Mouse (Mus musculus) liver, adult 2 months (tissue): ENCODE measurements around the gene Cx3cl1.

Source experiments
- CTCF ChIP-seq: fragments of 200-500 bp; IDR thresholded peaks from 2 replicates; pipeline ENCODE4 v1.5.1; 2011; ENCODE audit warnings: low read depth, low read length, control low read depth
- POLR2A ChIP-seq: fragments of 200-500 bp; IDR thresholded peaks from 2 replicates; pipeline ENCODE4 v1.6.1; 2011; ENCODE audit warnings: low read length, control low read depth; ENCODE audit not compliant: insufficient read depth; ENCODE audit errors: extremely low read depth

DNA sequence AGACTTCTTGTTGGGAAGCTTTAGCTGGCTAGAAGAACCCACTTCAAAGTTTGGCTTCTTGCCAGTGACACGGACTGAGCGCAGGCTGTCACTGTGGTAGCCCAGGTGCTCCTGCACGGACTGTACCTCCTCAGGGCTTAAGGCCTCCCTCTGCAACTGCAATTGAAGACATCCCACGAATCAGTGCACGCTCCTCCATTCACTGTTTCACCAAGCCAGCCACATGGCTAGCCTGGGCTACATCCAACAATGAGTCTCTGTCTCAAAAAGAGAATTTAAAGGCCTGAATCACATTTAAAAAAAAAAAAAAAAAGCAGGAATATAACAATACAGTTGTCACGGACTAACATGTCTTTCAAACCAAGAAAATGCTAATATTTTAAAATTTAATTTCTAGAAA, 56.5 kb downstream of the Cx3cl1 start:
- no peak for TF ChIP-seq CTCF
- no peak for TF ChIP-seq POLR2A
